In genomic region chr7:89679139-89679538, GRCm38 (mm10) we compare ENCODE assay signal across 16 mouse cellular contexts. TPM values are rescaled to one million over a fixed set of nuclear protein-coding genes. Genes with fewer than 3 reads are reported as not detected.
DNase-seq lines count a peak whose midpoint lies in the region; ATAC-seq and TF ChIP-seq lines count a peak whose summit lies in the region.
"Had no signal": no experiment of that assay in that cellular context is flagged by ENCODE, and none has a peak within 500 bp of the region (broad histone marks: within the 10 kb centered on the region; RNA-seq: fewer than 3 reads in every experiment).

No protein-coding gene starts in this region.

- H3K27me3 ChIP-seq in forebrain, embryonic 10.5 days (ENCODE audit: poor library complexity, severe bottlenecking) = no peaks in the 10 kb centered on the region
- H3K27me3 ChIP-seq in forebrain, embryonic 11.5 days (ENCODE audit: control insufficient read depth, insufficient read depth, low read length) = no peaks in the 10 kb centered on the region
- H3K27me3 ChIP-seq in lung, embryonic 14.5 days (ENCODE audit: insufficient read depth, low read length) = no peaks in the 10 kb centered on the region
- H3K27me3 ChIP-seq in embryonic facial prominence, embryonic 13.5 days = no peaks in the 10 kb centered on the region
- H3K27me3 ChIP-seq in myocyte (ENCODE audit: control insufficient read depth, insufficient read depth, insufficient read length) = no peaks in the 10 kb centered on the region
- H3K27me3 ChIP-seq in intestine, postnatal 0 days (replicated peaks; ENCODE audit: control insufficient read depth, insufficient read depth, low read length) = no peaks in the 10 kb centered on the region
- H3K27me3 ChIP-seq: forebrain, embryonic 13.5 days; heart, embryonic 15.5 days; liver, embryonic 15.5 days had no signal

- H3ac ChIP-seq in myocyte (ENCODE audit: control insufficient read depth, insufficient read length) = no peak overlapping the region

- TF ChIP-seq CTCF in lung, embryonic 14.5 days (IDR thresholded peaks at IDR 0.05; ENCODE audit: low read depth) = no peak
- TF ChIP-seq CTCF in lung, adult 2 months (IDR thresholded peaks at IDR 0.05; ENCODE audit: insufficient read depth, low read length) = no peak
- no peak for TF ChIP-seq CTCF in intestine, postnatal 0 days (IDR thresholded peaks at IDR 0.05; ENCODE audit: low read depth)

- no peaks in the 10 kb centered on the region for H3K79me2 ChIP-seq in myocyte (ENCODE audit: control insufficient read depth, insufficient read depth)

- DNase-seq in forebrain, embryonic 10.5 days (ENCODE audit: extremely low spot score, low spot score) = no peak
- no peak for DNase-seq in forebrain, embryonic 11.5 days (ENCODE audit: low spot score)
- DNase-seq in lung, embryonic 14.5 days = peak; percentile 15
- DNase-seq in lung, adult 2 months = no peak
- DNase-seq: B cell, adult 2 months; cerebellum, postnatal 14 days had no signal

- H3K36me3 ChIP-seq in forebrain, embryonic 10.5 days (replicated peaks) = no peaks in the 10 kb centered on the region
- H3K36me3 ChIP-seq in forebrain, embryonic 11.5 days (ENCODE audit: control insufficient read depth, insufficient read depth, low read length) = no peaks in the 10 kb centered on the region
- H3K36me3 ChIP-seq in lung, embryonic 14.5 days (ENCODE audit: insufficient read depth) = no peaks in the 10 kb centered on the region
- H3K36me3 ChIP-seq in embryonic facial prominence, embryonic 13.5 days = no peaks in the 10 kb centered on the region
- H3K36me3 ChIP-seq in myocyte (ENCODE audit: control insufficient read depth, insufficient read depth) = no peaks in the 10 kb centered on the region
- no peaks in the 10 kb centered on the region for H3K36me3 ChIP-seq in intestine, postnatal 0 days (ENCODE audit: control insufficient read depth, insufficient read depth)
- H3K36me3 ChIP-seq: heart, embryonic 15.5 days; hindbrain, embryonic 10.5 days; liver, embryonic 15.5 days had no signal

- ATAC-seq in forebrain, embryonic 11.5 days (replicated peaks; ENCODE audit: low FRiP score) = no peak
- ATAC-seq in lung, embryonic 14.5 days (ENCODE audit: insufficient read depth) = no peak
- no peak for ATAC-seq in embryonic facial prominence, embryonic 13.5 days (ENCODE audit: insufficient number of reproducible peaks, insufficient read depth, low FRiP score, low TSS enrichment, low read depth)
- ATAC-seq in erythroid progenitor cell, adult 5-6 weeks (replicated peaks; ENCODE audit: low FRiP score, poor library complexity, severe bottlenecking) = no peak
- no peak for ATAC-seq in intestine, postnatal 0 days
- ATAC-seq: inflammation-experienced regulatory T-cells, adult 6 months had no signal

- no peak overlapping the region for H3K4me2 ChIP-seq in forebrain, embryonic 11.5 days (ENCODE audit: low read depth, low read length, severe bottlenecking)
- H3K4me2 ChIP-seq in lung, embryonic 14.5 days = no peak overlapping the region
- peak overlapping the region; percentile 14 for H3K4me2 ChIP-seq in embryonic facial prominence, embryonic 13.5 days
- H3K4me2 ChIP-seq in myocyte (ENCODE audit: low read depth) = peak overlapping the region; percentile 28
- no peak overlapping the region for H3K4me2 ChIP-seq in intestine, postnatal 0 days (replicated peaks; ENCODE audit: low read depth)
- H3K4me2 ChIP-seq: forebrain, embryonic 13.5 days; heart, embryonic 15.5 days; liver, embryonic 15.5 days had no signal

- 89% methylated on average over 6 of the region's 6 CpGs for WGBS in forebrain, embryonic 10.5 days
- WGBS in forebrain, embryonic 11.5 days = 85% methylated on average over 6 of the region's 6 CpGs
- 67% methylated on average over 6 of the region's 6 CpGs for WGBS in lung, embryonic 14.5 days
- 72% methylated on average over 6 of the region's 6 CpGs for WGBS in lung, adult 2 months
- 41% methylated on average over 6 of the region's 6 CpGs for WGBS in embryonic facial prominence, embryonic 13.5 days
- WGBS in intestine, postnatal 0 days = 77% methylated on average over 6 of the region's 6 CpGs

- H3K9ac ChIP-seq in forebrain, embryonic 11.5 days (ENCODE audit: low read length) = no peak overlapping the region
- no peak overlapping the region for H3K9ac ChIP-seq in lung, embryonic 14.5 days
- no peak overlapping the region for H3K9ac ChIP-seq in embryonic facial prominence, embryonic 13.5 days
- H3K9ac ChIP-seq in intestine, postnatal 0 days (ENCODE audit: low read depth, low read length) = no peak overlapping the region
- H3K9ac ChIP-seq: forebrain, embryonic 13.5 days; heart, embryonic 15.5 days; liver, embryonic 15.5 days had no signal

- H3K4me1 ChIP-seq in forebrain, embryonic 10.5 days = peaks cover 47% of the 10 kb centered on the region
- H3K4me1 ChIP-seq in forebrain, embryonic 11.5 days (replicated peaks; ENCODE audit: control insufficient read depth, insufficient read depth, low read length) = 0 out of 2 replicates have a peak, but pooled peaks cover 5% of the 10 kb centered on the region
- no peaks in the 10 kb centered on the region for H3K4me1 ChIP-seq in lung, embryonic 14.5 days (ENCODE audit: insufficient read depth)
- H3K4me1 ChIP-seq in lung, adult 2 months (ENCODE audit: control insufficient read depth, insufficient read depth, low read length) = no peaks in the 10 kb centered on the region
- H3K4me1 ChIP-seq in embryonic facial prominence, embryonic 13.5 days = peaks cover 24% of the 10 kb centered on the region
- no peaks in the 10 kb centered on the region for H3K4me1 ChIP-seq in intestine, postnatal 0 days (replicated peaks; ENCODE audit: control insufficient read depth, insufficient read depth, low read length)
- H3K4me1 ChIP-seq: liver, embryonic 15.5 days had no signal

- 0 out of 2 replicates have a peak overlapping the region, but pooled peaks have one; percentile 35 for H3K27ac ChIP-seq in forebrain, embryonic 10.5 days
- no peak overlapping the region for H3K27ac ChIP-seq in forebrain, embryonic 11.5 days (ENCODE audit: low read depth, low read length)
- no peak overlapping the region for H3K27ac ChIP-seq in lung, embryonic 14.5 days (ENCODE audit: low read depth)
- peak overlapping the region; percentile 83 for H3K27ac ChIP-seq in embryonic facial prominence, embryonic 13.5 days
- no peak overlapping the region for H3K27ac ChIP-seq in intestine, postnatal 0 days (ENCODE audit: low read depth, low read length)
- H3K27ac ChIP-seq: forebrain, embryonic 13.5 days; heart, embryonic 15.5 days; liver, embryonic 15.5 days had no signal

- no peak for TF ChIP-seq POLR2A in lung, adult 2 months (IDR thresholded peaks at IDR 0.05; ENCODE audit: borderline replicate concordance, extremely low read depth, low read depth, low read length)
- TF ChIP-seq POLR2A in myocyte (IDR thresholded peaks at IDR 0.05; ENCODE audit: insufficient read length, low read depth) = no peak

- no peak overlapping the region for H3K4me3 ChIP-seq in forebrain, embryonic 10.5 days
- no peak overlapping the region for H3K4me3 ChIP-seq in forebrain, embryonic 11.5 days (ENCODE audit: low read depth, low read length)
- H3K4me3 ChIP-seq in lung, embryonic 14.5 days (ENCODE audit: low read depth, low read length) = no peak overlapping the region
- H3K4me3 ChIP-seq in lung, adult 2 months (replicated peaks; ENCODE audit: extremely low read depth, low read depth, low read length) = no peak overlapping the region
- H3K4me3 ChIP-seq in embryonic facial prominence, embryonic 13.5 days = no peak overlapping the region
- H3K4me3 ChIP-seq in myocyte = no peak overlapping the region
- H3K4me3 ChIP-seq in intestine, postnatal 0 days (ENCODE audit: low read depth, low read length) = no peak overlapping the region
- H3K4me3 ChIP-seq: forebrain, embryonic 13.5 days; heart, embryonic 15.5 days; hindbrain, embryonic 10.5 days; liver, embryonic 15.5 days had no signal

- no peaks in the 10 kb centered on the region for H3K9me3 ChIP-seq in forebrain, embryonic 10.5 days
- H3K9me3 ChIP-seq in forebrain, embryonic 11.5 days (ENCODE audit: control insufficient read depth, low read length) = no peaks in the 10 kb centered on the region
- H3K9me3 ChIP-seq in lung, embryonic 14.5 days (ENCODE audit: low read depth, low read length) = no peaks in the 10 kb centered on the region
- no peaks in the 10 kb centered on the region for H3K9me3 ChIP-seq in embryonic facial prominence, embryonic 13.5 days
- H3K9me3 ChIP-seq in intestine, postnatal 0 days (ENCODE audit: control insufficient read depth) = no peaks in the 10 kb centered on the region
- H3K9me3 ChIP-seq: forebrain, embryonic 13.5 days; heart, embryonic 15.5 days; hindbrain, embryonic 10.5 days; liver, embryonic 15.5 days had no signal

TF ChIP-seq in myocyte, 11 proteins besides CTCF, POLR2A, EP300 and RAD21:
- TF ChIP-seq E2F4 (IDR thresholded peaks at IDR 0.05; ENCODE audit: insufficient read depth) (no peak), REST (IDR thresholded peaks at IDR 0.05; ENCODE audit: insufficient read depth, insufficient read length) (no peak), MYOG (IDR thresholded peaks at IDR 0.05; ENCODE audit: control insufficient read depth in 1 of 3, insufficient read depth in 1 of 3, insufficient read length in 2 of 3, low read depth in 2 of 3) (no peak), TCF3 (IDR thresholded peaks at IDR 0.05; ENCODE audit: insufficient read length, low read depth) (no peak), SRF (IDR thresholded peaks at IDR 0.05; ENCODE audit: control insufficient read depth, insufficient read length, low read depth) (no peak), CEBPB (IDR thresholded peaks at IDR 0.05; ENCODE audit: insufficient read depth, poor library complexity, severe bottlenecking) (no peak), USF1 (IDR thresholded peaks at IDR 0.05; ENCODE audit: low read depth) (no peak), MYOD1 (IDR thresholded peaks at IDR 0.05; ENCODE audit: control insufficient read depth in 1 of 3, insufficient read length in 2 of 3, low read depth in 2 of 3) (no peak), POLR2AphosphoS2 (IDR thresholded peaks at IDR 0.05; ENCODE audit: insufficient read length, low read depth) (no peak), TCF12 (IDR thresholded peaks at IDR 0.05; ENCODE audit: insufficient read depth, poor library complexity, severe bottlenecking) (no peak), MAX (IDR thresholded peaks at IDR 0.05; ENCODE audit: low read depth) (no peak)
TF ChIP-seq in myocyte: peak in this region for 0.

RNA-seq across cellular contexts. Expression of gene Me3, which starts 46.9 kb away (rescaled TPM):
- 2.2 and 2.4 TPM in 2 replicates for polyA plus RNA-seq in forebrain, embryonic 10.5 days (2016; fragmentation: Nextera tagmentation; extraction: Ambion mirVana)
- polyA plus RNA-seq in forebrain, embryonic 11.5 days (2014; fragmentation: Nextera tagmentation; extraction: Ambion mirVana) = 0.90 and 1.1 TPM in 2 replicates
- polyA plus RNA-seq in lung, embryonic 14.5 days (2014; fragmentation: Nextera tagmentation; extraction: Ambion mirVana) = 0.84 and 1.0 TPM in 2 replicates
- polyA plus RNA-seq in lung, adult 2 months (2012; rRNA removed) = 3.1 and 5.4 TPM in 2 replicates
- 2.1 and 3.7 TPM in 2 replicates for polyA plus RNA-seq in embryonic facial prominence, embryonic 13.5 days (2015; fragmentation: Nextera tagmentation; extraction: Ambion mirVana)
- polyA plus RNA-seq in myocyte (2012; fragmentation: generic; extraction: Trizol) = 7.8 TPM
- total RNA-seq in erythroid progenitor cell, adult 5-6 weeks (2015; ENCODE audit: low replicate concordance) = 1.1 TPM in 1 of 2 replicates, not detected in the other
- not detected in 2 replicates for total RNA-seq in erythroid progenitor cell, adult 5-6 weeks (2017; ENCODE audit: low replicate concordance)
- 3.5 and 4.1 TPM in 2 replicates for polyA plus RNA-seq in intestine, postnatal 0 days (2015; fragmentation: Nextera tagmentation; extraction: Ambion mirVana)
- total RNA-seq: monocyte, adult 5-6 weeks had no signal

Comparison
In these comparisons a context has a peak if more than half of its experiments do, and no peak if none do; other contexts are left out.
1. H3K27ac ChIP-seq: peak in forebrain, embryonic 10.5 days (single experiment) and embryonic facial prominence, embryonic 13.5 days (single experiment); none in forebrain, embryonic 11.5 days (single experiment), lung, embryonic 14.5 days (single experiment) and intestine, postnatal 0 days (single experiment).
2. H3K4me2 ChIP-seq: peak in embryonic facial prominence, embryonic 13.5 days (single experiment) and myocyte (single experiment); none in forebrain, embryonic 11.5 days (single experiment), lung, embryonic 14.5 days (single experiment) and intestine, postnatal 0 days (single experiment).